ENCODE assay signal across 32 mouse cellular contexts in genomic region chr7:104552700-104553099, GRCm38 (mm10). TPM values are rescaled to one million over a fixed set of nuclear protein-coding genes. Genes with fewer than 3 reads are reported as not detected.
"Had no signal": no experiment of that assay in that cellular context is flagged by ENCODE, and none has a peak within 500 bp of the region (broad histone marks: within the 10 kb centered on the region; RNA-seq: fewer than 3 reads in every experiment).

No protein-coding gene starts in this region.

- H3K4me2 ChIP-seq: heart, embryonic 12.5 days; hindbrain, embryonic 12.5 days; hindbrain, embryonic 15.5 days; kidney, embryonic 15.5 days; limb, embryonic 13.5 days; limb, embryonic 15.5 days; liver, embryonic 11.5 days; liver, embryonic 13.5 days; liver, embryonic 15.5 days had no signal

- H3K27ac ChIP-seq: gastrocnemius, adult 2 months; heart, embryonic 10.5 days; hindbrain, embryonic 10.5 days; hindbrain, embryonic 12.5 days; hindbrain, embryonic 15.5 days; hindbrain, postnatal 0 days; kidney, embryonic 15.5 days; limb, embryonic 13.5 days; limb, embryonic 15.5 days; liver, embryonic 13.5 days; liver, embryonic 15.5 days had no signal

- H3K4me3 ChIP-seq: gastrocnemius, adult 2 months; heart, embryonic 10.5 days; heart, embryonic 12.5 days; hindbrain, embryonic 10.5 days; hindbrain, embryonic 12.5 days; hindbrain, embryonic 15.5 days; kidney, embryonic 15.5 days; limb, embryonic 13.5 days; limb, embryonic 15.5 days; liver, embryonic 13.5 days; liver, embryonic 15.5 days had no signal

- DNase-seq: gastrocnemius, adult 2 months; gastrocnemius, postnatal 10 days; gastrocnemius, postnatal 25 days; heart, adult 18-20 months; heart, postnatal 10 days; heart, postnatal 4 days; kidney, adult 2 months; kidney, adult 9 months; kidney, postnatal 10 days; kidney, postnatal 25 days; kidney, postnatal 4 days; layer of hippocampus, adult 9-11 months; layer of hippocampus, postnatal 36 days; left cerebral cortex, postnatal 4 days; liver, embryonic 13.5 days; liver, postnatal 0 days had no signal

- H3K36me3 ChIP-seq: heart, embryonic 10.5 days; heart, embryonic 12.5 days; hindbrain, embryonic 10.5 days; hindbrain, embryonic 12.5 days; hindbrain, embryonic 15.5 days; kidney, embryonic 15.5 days; limb, embryonic 13.5 days; limb, embryonic 15.5 days; liver, embryonic 13.5 days; liver, embryonic 15.5 days had no signal

- H3K4me1 ChIP-seq: heart, embryonic 10.5 days; heart, embryonic 12.5 days; hindbrain, embryonic 10.5 days; hindbrain, embryonic 12.5 days; hindbrain, embryonic 15.5 days; kidney, embryonic 15.5 days; limb, embryonic 13.5 days; limb, embryonic 15.5 days; liver, embryonic 13.5 days; liver, embryonic 15.5 days had no signal

- H3K27me3 ChIP-seq: heart, embryonic 12.5 days; hindbrain, embryonic 12.5 days; hindbrain, embryonic 15.5 days; kidney, embryonic 15.5 days; limb, embryonic 13.5 days; limb, embryonic 15.5 days; liver, embryonic 13.5 days; liver, embryonic 15.5 days had no signal

- H3K9ac ChIP-seq: heart, embryonic 12.5 days; hindbrain, embryonic 12.5 days; hindbrain, embryonic 15.5 days; kidney, embryonic 15.5 days; limb, embryonic 13.5 days; limb, embryonic 15.5 days; liver, embryonic 13.5 days; liver, embryonic 15.5 days; liver, postnatal 0 days had no signal

- ATAC-seq: hindbrain, postnatal 0 days; liver, postnatal 0 days had no signal

- H3K9me3 ChIP-seq: heart, embryonic 10.5 days; heart, embryonic 12.5 days; hindbrain, embryonic 10.5 days; hindbrain, embryonic 12.5 days; hindbrain, embryonic 15.5 days; kidney, embryonic 15.5 days; limb, embryonic 13.5 days; limb, embryonic 15.5 days; liver, embryonic 13.5 days; liver, embryonic 15.5 days had no signal

RNA-seq across cellular contexts. Expression of gene Olfr651, which starts 2.8 kb away (rescaled TPM):
- polyA plus RNA-seq: frontal cortex, adult 2 months; heart, embryonic 10.5 days; heart, embryonic 12.5 days; heart, embryonic 14.5 days; heart, embryonic 16.5 days; hindbrain, embryonic 10.5 days; hindbrain, embryonic 12.5 days; hindbrain, embryonic 15.5 days; hindbrain, postnatal 0 days; intestine, embryonic 14.5 days; kidney, adult 2 months; kidney, embryonic 15.5 days; limb, embryonic 11.5 days; limb, embryonic 13.5 days; limb, embryonic 15.5 days; liver, embryonic 11.5 days; liver, embryonic 13.5 days; liver, embryonic 15.5 days; liver, postnatal 0 days had no signal

RNA-seq across cellular contexts. Expression of gene Olfr652, which starts 8.0 kb away (rescaled TPM):
- polyA plus RNA-seq: frontal cortex, adult 2 months; heart, embryonic 10.5 days; heart, embryonic 12.5 days; heart, embryonic 14.5 days; heart, embryonic 16.5 days; hindbrain, embryonic 10.5 days; hindbrain, embryonic 12.5 days; hindbrain, embryonic 15.5 days; intestine, embryonic 14.5 days; kidney, adult 2 months; kidney, embryonic 15.5 days; limb, embryonic 11.5 days; limb, embryonic 13.5 days; limb, embryonic 15.5 days; liver, embryonic 11.5 days; liver, embryonic 13.5 days; liver, embryonic 15.5 days; liver, postnatal 0 days had no signal

RNA-seq across cellular contexts. Expression of gene Olfr653, which starts 24.4 kb away (rescaled TPM):
- polyA plus RNA-seq: frontal cortex, adult 2 months; heart, embryonic 10.5 days; heart, embryonic 12.5 days; heart, embryonic 14.5 days; heart, embryonic 16.5 days; hindbrain, embryonic 10.5 days; hindbrain, embryonic 12.5 days; hindbrain, embryonic 15.5 days; hindbrain, postnatal 0 days; intestine, embryonic 14.5 days; kidney, adult 2 months; kidney, embryonic 15.5 days; limb, embryonic 11.5 days; limb, embryonic 13.5 days; limb, embryonic 15.5 days; liver, embryonic 11.5 days; liver, embryonic 13.5 days; liver, embryonic 15.5 days; liver, postnatal 0 days had no signal

RNA-seq across cellular contexts. Expression of gene Olfr654, which starts 34.1 kb away (rescaled TPM):
- polyA plus RNA-seq: frontal cortex, adult 2 months; heart, embryonic 10.5 days; heart, embryonic 12.5 days; heart, embryonic 14.5 days; heart, embryonic 16.5 days; hindbrain, embryonic 10.5 days; hindbrain, embryonic 12.5 days; hindbrain, embryonic 15.5 days; hindbrain, postnatal 0 days; intestine, embryonic 14.5 days; kidney, adult 2 months; kidney, embryonic 15.5 days; limb, embryonic 11.5 days; limb, embryonic 13.5 days; limb, embryonic 15.5 days; liver, embryonic 11.5 days; liver, embryonic 13.5 days; liver, embryonic 15.5 days; liver, postnatal 0 days had no signal
